Mouse (Mus musculus): Measurements from ENCODE around the gene Ppp1r26.

Ppp1r26 gene

GRCm38 (mm10) chr2:28502987-28503386, 56.4 kb downstream of the Ppp1r26 start:
- DNase-seq, result no peak

- no peak for DNase-seq
Observed at GRCm38 (mm10) chr2:28504676-28505075, 58.1 kb downstream of the Ppp1r26 start.
